Mouse (Mus musculus) embryonic fibroblast, embryonic 13.5 days (primary cell): ENCODE measurements around the gene Tmprss7. TPM values are rescaled to one million over a fixed set of nuclear protein-coding genes. Genes with fewer than 3 reads are reported as not detected.

ENCODE experiments used
- H3K27ac ChIP-seq: 2 replicates; pipeline ENCODE4 v1.5.1; 2012; ENCODE audit warnings: low read length, control low read depth, inconsistent platforms; ENCODE audit not compliant: insufficient read depth
- H3K4me1 ChIP-seq: 2 replicates; pipeline ENCODE4 v1.6.1; 2011; ENCODE audit warnings: low read length; ENCODE audit not compliant: control insufficient read depth, insufficient read depth
- H3K4me3 ChIP-seq: 2 replicates; pipeline ENCODE4 v1.5.1; 2011; ENCODE audit warnings: mild to moderate bottlenecking, control low read depth, low read length; ENCODE audit not compliant: insufficient read depth
- CTCF ChIP-seq: IDR thresholded peaks from 2 replicates; pipeline ENCODE4 v1.5.1; 2011; ENCODE audit warnings: mild to moderate bottlenecking, control low read depth, low read length, moderate library complexity, borderline replicate concordance; ENCODE audit not compliant: insufficient read depth
- POLR2A ChIP-seq: IDR thresholded peaks from 2 replicates; pipeline ENCODE4 v1.6.1; 2011; ENCODE audit warnings: low read depth, mild to moderate bottlenecking, control low read depth, low read length, moderate library complexity
- polyA plus RNA-seq: library from polyadenylated mRNA; stranded (reverse); fragments of >200 nt; gene quantifications from 2 replicates; pipeline ENCODE4 v1.2.4, GENCODE M21; 2011; ENCODE audit warnings: low read depth; ENCODE audit not compliant: missing spikeins, insufficient read length

The Tmprss7 gene
- polyA plus RNA-seq, 1 experiment = not detected

DNA sequence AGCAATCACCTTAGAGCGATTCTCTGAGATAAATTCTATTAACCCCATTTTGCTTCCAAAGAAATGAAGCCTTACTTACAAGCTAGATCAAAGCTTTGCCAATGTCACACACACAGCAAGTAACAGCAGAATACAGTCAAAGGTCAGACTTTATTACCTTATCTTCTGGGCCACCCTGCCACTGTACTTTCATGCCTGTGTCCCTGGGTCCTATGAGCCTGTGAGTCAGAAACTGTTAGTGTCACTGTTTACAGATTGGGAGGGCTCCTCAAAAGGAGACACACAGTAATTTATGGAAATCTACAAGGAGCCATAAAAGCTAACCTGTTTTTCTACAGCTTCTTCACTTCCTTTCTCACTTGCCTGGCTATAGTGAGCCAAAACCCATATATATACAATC lies 35.2 kb downstream of the Tmprss7 start:
- TF ChIP-seq POLR2A (no peak), CTCF (no peak)
- H3K4me3 ChIP-seq = no peak overlapping the region
- no peak overlapping the region for H3K27ac ChIP-seq
- no peaks in the 10 kb centered on the region for H3K4me1 ChIP-seq

- no peak for TF ChIP-seq CTCF
- no peak for TF ChIP-seq POLR2A
- Histone ChIP-seq H3K27ac (no peak overlapping the region), H3K4me3 (no peak overlapping the region), H3K4me1 (no peaks in the 10 kb centered on the region)
These were observed 35.8 kb downstream of the Tmprss7 start for GRCm38 (mm10) chr16:45657574-45658159.

DNA sequence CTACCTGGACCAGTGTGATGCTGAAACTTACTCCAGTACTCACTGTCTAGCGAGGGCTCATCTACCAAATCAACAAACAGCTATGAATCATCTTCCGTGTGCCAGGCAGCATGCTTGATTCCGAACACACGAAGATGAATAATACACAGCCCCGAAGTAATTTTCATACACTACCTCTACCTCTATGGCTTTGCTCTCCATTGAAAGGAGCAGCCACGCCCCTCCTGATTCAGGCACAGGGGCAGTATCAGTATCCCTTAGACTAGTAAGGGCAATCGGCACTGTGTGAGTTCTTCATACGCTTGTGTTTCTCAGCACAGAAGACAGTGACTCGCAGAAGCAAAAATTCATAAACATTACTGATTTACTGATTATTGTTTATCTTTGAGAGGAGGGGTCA lies 39.0 kb downstream of the Tmprss7 start:
- TF ChIP-seq CTCF (no peak), POLR2A (no peak)
- Histone ChIP-seq H3K4me1 (no peaks in the 10 kb centered on the region), H3K27ac (no peak overlapping the region), H3K4me3 (no peak overlapping the region)

DNA sequence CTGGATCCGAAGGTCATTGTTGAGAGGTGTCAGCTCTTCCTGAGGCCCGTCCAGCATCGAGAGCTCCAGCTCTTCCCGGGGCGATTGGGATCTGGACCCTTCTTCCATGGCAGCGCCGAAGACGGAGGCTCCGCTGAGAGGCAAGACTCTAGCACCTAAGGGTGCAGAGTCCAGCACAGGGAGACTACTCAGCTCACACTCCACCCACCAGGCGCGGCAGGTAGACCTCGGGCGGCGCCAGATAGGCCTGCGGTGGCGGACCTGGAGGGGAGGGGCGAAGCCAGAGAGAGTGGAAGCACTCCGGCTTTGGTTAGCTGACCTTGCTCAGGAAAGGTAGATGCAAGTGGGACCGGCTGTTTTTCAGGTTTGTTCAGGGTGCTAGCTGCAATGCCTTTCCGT lies 39.5 kb downstream of the Tmprss7 start, which contains the start of gene BC016579:
TSS of gene BC016579 (minus strand) at position 135 of the 399 bp plus-strand sequence.
- no peak within 1 kb of the TSS for H3K4me3 ChIP-seq
- no peaks in the 10 kb centered on the region for H3K4me1 ChIP-seq
- TF ChIP-seq POLR2A (no peak), CTCF (no peak)
- no peak within 1 kb of the TSS for H3K27ac ChIP-seq

DNA sequence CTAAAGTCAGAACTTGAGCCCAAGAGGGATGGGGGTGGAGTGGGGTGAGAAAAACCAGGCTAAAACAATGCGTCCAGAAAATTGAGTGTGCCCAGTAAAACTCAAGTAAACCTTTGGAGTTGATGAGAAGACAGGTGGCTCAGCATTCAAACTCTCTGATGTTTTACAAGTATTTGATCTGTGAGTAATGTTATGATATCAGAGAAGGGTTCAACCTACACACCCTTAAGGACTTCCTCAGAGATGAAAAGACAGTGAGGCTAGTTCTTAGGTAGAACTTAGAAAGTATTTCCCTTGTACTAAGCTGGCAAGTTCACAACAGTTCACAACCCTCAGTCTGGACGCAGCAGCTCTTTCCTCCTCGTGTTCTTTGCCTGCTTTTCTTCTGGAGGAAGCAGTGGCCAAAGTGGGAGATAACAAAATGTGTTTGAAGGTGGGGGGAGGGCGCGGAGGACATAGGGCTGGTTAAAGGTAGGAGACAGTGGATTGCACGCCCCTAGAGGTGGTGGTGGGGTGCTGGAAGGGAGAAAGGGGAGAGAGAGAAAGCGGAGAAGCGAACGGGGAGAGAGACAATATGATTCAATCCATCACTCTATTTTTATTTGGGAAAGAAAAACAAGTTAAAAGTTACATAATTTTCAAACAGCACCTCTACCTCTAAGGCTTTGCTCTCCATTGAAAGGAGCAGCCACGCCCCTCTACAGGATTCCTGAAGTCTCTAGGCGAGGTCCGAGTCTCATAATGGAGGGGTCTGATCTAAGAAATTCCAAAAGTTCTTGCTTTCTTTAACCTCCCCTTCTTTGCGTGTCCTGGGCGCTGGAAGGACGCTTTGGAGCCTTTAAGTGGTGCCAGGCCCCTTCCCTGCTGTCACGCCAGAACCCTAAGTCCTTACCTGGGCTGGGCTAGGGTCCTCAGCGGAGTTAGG lies 40.2 kb downstream of the Tmprss7 start:
- Histone ChIP-seq H3K4me1 (no peaks in the 10 kb centered on the region), H3K4me3 (no peak overlapping the region), H3K27ac (no peak overlapping the region)
- no peak for TF ChIP-seq CTCF
- no peak for TF ChIP-seq POLR2A

DNA sequence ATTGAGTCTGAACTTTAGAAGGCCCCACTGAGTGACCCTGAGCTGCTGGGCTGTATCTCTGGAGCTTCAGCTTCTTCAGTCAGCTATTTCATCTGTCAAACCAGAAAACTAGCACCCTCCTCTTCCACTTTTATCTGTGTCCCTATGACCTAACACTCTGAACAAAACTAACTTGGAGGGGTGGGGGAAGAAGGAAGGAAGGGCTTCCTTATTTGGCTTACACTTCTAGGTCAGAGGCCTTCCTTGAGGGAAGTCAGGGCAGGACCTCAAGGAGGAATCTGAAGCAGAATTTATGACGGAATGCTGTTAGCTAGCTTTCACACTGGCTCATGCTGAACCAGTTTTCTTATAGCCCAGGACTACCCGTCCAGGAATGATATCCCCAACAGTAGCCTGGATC lies 42.0 kb downstream of the Tmprss7 start:
- no peaks in the 10 kb centered on the region for H3K4me1 ChIP-seq
- H3K27ac ChIP-seq = no peak overlapping the region
- H3K4me3 ChIP-seq = no peak overlapping the region
- TF ChIP-seq CTCF (no peak), POLR2A (no peak)

- TF ChIP-seq CTCF = no peak
- no peak for TF ChIP-seq POLR2A
- Histone ChIP-seq H3K4me3 (no peak overlapping the region), H3K4me1 (no peaks in the 10 kb centered on the region), H3K27ac (no peak overlapping the region)
These were observed 49.1 kb downstream of the Tmprss7 start for GRCm38 (mm10) chr16:45644380-45644779.

DNA sequence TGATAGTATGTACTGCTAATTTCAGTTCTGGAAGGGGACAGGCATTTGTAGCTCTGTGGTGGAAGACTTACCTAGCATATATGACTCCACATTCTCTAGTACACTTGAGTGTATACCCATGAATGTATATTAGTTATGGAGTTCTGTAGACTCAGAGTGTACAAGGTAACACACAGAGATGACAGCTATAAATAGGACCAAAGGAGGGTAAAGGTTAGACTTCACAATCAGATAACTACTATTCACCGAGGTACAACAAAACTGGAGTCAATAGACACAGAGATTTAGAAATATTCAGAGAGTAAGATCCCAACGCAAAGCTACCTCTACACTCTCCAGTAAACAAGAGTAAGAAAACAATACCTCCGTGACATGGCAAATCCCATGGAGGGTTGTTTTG lies 49.5 kb downstream of the Tmprss7 start:
- Histone ChIP-seq H3K4me1 (no peaks in the 10 kb centered on the region), H3K27ac (no peak overlapping the region), H3K4me3 (no peak overlapping the region)
- TF ChIP-seq CTCF (no peak), POLR2A (no peak)

DNA sequence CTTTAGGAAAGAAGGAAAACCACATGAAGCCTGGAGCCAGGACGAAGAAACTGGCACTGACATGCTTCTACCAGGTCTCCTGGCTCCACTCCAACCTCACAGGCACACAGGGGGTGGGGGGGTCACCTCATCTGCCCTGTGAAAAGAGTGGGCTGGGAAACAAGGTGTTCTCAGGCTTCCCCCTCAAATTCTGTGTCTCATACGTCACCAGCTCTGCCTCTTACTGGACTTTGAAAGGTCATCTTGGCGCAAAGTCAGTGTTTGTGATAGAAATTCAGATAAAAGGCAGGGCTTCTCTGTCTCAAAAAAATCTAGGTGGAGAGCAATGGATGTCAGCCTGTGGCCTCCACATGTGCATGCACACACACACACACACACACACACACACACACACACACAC lies 52.2 kb downstream of the Tmprss7 start:
- TF ChIP-seq CTCF (no peak), POLR2A (no peak)
- no peak overlapping the region for H3K27ac ChIP-seq
- H3K4me3 ChIP-seq = no peak overlapping the region
- no peaks in the 10 kb centered on the region for H3K4me1 ChIP-seq

GRCm38 (mm10) chr16:45640070-45640762 lies 53.2 kb downstream of the Tmprss7 start:
- H3K27ac ChIP-seq = no peak overlapping the region

More at GRCm38 (mm10) chr16:45640070-45640762, 53.2 kb downstream of the Tmprss7 start:
- TF ChIP-seq POLR2A = no peak
- TF ChIP-seq CTCF = no peak
- Histone ChIP-seq H3K4me1 (no peaks in the 10 kb centered on the region), H3K4me3 (no peak overlapping the region)
